Mouse (Mus musculus) regulatory T cell (primary cell): ENCODE data around the gene Abcb4.
"Not testable (repeated sequence)": the region's sequence is repeated elsewhere in the genome, so short reads cannot be mapped to it uniquely, and the experiment has no call there.

Experiments
- in situ Hi-C: fragments of 300-600 bp; cut with MboI, MseI; formaldehyde crosslinking; loops from one replicate; pipeline ENCODE4 v1.15.1; 2025; ENCODE audit warnings: high pct_unique_total_duplicates

Gene Abcb4

DNA sequence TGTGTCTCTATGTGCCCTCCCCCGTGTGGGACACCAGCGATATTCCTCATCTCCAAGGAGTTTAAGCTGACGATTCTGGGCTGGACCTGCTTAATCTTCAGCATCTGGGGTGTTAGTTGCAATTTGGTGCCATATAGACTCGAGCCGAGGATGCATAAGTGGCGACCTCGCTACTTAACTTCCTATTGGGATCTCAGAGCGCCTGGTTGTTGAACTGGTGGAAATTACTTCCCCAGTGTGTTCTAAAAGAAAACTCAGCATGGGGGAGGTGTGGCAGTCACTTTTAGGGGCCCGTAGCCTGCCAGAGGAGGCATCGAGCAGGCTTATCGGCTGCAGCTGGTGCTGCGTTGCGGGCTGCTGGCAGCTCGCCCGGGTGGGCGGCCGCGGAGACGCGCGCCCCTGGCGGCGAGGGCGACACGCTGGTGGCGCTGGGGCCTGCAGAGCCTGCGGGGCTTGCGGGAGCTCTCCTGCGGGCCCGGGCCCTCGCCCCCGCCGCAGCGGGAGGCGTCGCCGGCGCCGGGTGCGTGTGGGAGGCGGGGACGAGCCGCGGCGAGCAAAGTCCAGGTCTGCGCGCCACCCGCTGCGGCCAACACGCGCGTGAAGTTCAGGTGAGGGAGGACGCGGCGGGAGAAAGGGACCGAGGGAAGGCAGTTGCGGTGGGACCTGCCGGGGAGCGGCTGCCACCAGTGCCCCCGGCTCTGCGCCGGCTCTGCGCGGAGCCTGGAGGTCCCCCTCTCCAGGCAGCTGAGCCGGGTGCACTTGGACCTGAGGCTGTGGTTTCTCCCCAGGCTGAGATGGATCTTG, at the start of gene Abcb4:
Abcb4 (plus strand) TSS at position 418 of the 804 bp plus-strand sequence.
- in situ Hi-C loops, result no loop called here

DNA sequence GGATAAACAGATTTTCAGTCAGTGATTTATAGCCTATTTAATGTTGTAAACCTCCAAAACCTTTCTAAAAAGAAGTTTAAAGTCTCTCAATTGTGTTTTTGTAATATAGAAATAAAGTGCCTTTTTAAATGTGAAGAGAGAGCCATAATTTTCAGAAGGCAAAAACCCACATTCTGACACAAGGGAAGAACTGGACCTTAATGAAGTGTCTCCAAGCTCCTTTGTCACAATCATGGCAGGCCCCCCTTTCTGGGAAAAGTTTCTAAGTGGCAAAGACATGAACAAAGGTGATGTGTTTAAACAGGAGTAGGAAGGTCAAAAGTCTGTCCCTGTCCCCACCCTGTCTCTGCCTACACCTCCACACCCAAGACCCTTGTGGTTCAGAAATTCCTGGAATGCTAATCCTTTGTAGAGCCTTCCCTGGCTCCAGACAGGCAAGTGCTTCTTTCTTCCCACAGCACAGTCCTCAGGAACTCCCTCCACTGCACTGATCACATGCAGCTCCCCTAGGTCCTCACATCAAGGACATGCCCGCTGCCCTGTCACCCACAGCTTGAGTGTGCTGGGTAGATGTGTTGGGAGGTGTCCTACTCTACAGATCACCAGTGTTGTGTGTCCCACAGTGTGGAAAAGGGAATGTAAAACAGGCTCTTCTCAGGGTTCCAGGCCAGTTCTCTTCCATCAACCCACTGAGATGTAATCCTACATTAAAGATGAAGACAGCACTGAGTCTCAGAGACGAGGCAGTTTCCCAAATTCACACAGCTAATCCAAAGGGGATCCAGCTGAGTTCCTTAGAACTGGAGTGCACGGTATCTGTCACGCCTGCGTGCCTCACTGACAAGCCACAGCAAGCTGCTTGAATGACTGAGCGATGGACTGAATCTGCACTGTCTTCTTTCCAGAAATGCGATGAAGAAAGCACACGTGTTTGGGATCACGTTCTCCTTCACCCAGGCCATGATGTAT, 44.6 kb upstream of the Abcb4 start:
- in situ Hi-C loops, result not testable (repeated sequence)

DNA sequence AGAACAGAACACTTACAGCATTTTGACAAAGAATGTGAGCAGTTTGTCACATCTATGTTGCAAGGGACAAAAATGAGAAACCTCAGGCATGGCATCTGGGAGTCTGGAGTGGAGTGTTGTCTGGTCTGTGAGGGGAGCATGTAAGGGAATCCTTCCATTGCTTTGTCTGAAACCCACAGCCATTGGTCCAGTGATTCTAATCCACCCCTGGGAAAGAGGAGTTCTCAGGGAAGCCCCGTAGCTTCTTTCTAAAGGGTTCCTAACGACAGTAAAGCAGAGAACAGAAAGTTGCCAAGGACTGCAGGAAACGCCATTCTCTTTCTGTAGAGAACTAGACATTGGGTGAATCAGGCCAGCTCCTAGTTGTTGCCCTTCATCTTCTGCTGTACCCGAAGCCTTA, 42.7 kb upstream of the Abcb4 start:
- in situ Hi-C loops, result no loop called here

DNA sequence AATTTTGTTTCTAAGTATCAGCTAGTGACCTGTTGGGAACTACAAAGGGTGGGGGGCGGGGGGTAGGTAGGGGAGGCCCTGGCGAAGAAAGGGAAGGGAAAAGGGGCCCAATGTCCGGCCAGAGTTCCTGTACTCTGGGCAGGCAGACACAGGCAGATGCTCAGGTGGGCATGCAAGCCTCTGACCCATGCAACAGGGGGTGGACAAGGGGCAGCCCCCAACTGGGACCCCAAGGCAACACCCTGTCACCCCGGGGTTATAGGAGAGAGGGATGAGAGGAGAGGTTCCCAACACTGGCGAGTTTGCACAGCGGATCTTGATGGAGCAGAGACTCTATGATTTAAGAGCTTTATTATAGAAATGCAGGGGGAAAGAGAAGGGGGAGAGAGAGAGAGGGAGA, 36.3 kb upstream of the Abcb4 start:
- in situ Hi-C loops, result no loop called here

DNA sequence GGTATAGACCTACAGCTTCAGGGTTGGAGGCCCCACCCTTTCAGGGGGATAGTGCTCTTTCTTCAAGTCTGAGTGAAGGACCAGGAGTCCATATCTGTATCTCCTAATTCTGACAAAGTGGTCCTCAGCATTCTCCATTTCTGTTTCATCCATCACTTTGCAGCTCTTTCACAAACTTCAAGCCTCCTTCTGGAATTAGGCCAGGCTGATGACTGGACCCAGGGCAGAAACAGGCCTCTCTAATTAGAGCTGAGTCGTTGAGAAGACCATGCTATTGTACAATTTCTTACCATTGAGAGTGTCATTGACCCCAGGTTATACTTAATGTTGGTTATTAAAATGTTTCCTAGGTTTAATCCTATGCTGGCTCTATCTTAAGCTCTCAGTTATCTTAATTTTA, 31.7 kb upstream of the Abcb4 start:
- in situ Hi-C loops, result no loop called here

DNA sequence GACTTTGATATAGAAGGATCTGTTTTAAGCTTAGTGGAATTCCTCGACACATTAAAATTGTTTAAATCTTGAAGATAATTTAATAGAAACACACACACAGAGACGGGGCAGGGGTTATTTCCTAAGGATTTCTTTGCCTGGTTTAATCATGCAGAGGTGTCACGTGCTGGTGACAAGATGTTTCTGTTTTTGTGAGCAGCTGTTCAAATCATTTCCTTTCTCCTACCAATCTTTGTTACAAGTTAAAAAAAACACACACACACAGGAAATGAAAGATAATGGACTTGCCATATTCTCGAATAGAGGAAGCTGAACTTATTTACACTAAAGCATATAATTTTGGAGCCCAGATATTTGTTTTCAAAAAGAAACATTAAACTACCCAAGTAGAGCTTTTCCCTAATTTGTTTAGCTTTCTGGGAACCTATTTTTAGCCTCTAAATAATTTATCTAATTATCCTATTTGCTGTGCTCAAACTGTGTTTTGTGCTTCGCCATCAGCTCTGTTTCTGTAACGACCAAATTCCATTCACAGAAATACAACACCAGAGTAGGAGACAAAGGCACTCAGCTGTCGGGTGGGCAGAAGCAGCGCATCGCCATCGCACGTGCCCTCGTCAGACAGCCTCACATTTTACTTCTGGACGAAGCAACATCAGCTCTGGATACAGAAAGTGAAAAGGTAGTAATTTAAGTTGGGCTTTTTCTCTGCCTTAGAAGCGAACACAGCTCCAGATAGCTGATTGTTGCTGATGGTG, 29.8 kb upstream of the Abcb4 start:
- in situ Hi-C loops, result no loop called here

DNA sequence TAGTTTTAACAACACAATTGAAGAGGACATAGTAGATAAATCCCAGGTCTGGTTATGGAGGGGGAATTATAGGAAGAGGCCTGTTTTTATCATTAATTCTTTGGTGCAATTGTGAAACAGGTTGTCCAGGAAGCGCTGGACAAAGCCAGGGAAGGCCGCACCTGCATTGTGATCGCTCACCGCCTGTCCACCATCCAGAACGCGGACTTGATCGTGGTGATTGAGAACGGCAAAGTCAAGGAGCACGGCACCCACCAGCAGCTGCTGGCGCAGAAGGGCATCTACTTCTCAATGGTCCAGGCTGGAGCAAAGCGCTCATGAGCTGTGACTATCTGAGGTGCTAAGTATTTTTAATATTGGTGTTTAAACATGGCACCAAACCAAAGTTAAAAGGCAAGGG, 27.9 kb upstream of the Abcb4 start:
- in situ Hi-C loops, result not testable (repeated sequence)

DNA sequence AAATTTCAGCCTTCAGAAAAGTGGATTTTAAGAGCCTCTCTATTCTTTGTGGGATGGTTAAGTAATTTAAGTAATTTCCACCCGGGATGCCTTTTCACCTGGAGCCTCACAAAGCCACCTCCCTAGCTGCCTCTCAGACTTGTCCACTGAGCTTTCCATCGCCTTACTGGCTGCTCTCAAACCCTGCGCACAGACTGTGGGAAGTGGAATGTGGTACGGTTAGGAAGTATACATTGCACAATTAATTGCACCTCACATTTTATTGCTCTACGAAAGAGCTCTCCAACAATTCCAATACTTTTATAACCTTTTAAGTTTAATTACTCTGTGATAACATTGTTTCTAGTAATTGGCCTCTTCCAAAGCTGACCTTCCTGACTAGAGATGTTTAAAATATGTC, 27.2 kb upstream of the Abcb4 start:
- in situ Hi-C loops, result no loop called here

DNA sequence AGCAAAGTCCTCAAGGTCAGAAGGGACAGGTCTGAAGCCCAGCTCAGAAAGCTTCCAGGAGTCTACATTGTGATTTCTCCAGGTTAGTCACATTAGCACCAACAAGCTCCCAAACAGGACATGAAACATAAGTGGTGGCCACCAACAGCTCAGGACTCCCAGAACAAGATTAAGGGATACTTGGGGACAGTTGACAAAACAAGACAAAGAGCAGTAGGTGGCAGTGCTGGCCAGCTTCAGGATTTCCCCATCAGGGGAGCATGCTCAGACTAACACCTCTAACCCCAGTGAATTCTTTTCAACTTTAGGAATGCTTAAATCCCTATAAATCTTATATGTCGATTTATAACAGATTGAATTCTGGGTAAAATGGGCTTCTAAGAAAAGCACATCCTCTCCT, 25.5 kb upstream of the Abcb4 start:
- in situ Hi-C loops, result no loop called here

DNA sequence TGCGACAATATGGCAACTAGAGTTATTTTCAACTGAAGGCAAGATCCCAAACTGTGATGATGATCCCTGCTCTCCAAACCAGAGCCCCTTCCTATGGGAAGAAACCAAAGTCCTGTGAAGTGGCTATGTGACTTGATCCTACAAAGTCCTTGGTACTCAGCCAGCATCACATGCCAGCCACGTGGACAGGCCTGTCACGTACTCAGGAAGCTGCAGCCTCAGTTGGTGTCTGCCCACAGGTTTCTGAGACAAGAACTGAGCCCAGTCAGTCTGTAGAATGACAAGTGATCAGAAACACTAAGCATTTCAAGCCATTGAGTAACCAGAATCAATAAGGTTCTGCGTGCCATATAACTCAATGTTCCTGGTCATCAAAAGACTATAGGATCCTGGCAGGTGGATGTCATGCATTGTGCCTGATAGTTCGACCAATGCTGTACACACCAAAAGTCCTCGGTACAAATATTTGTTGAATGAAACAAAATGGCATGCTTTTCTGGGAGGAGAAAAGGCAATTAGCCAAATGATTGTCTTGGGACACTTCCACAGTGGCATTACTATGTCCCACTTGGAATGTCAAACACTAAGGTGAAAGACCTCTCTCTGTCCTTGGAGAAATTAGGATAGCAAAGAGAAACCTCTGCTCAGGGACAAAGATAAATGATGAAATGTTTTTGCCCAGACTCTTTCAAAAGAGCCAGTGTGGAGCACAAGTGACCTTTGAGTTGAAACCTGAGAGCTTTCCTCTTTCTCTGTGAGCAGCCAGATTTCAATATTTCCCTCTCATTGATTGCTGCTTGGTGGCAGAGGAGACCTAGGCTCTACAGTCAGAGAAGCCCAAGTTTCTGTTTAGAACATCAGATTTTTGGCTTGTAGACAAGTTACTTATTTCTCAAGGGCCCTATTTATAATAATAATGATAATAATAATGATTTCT, 20.3 kb upstream of the Abcb4 start:
- in situ Hi-C loops, result no loop called here

DNA sequence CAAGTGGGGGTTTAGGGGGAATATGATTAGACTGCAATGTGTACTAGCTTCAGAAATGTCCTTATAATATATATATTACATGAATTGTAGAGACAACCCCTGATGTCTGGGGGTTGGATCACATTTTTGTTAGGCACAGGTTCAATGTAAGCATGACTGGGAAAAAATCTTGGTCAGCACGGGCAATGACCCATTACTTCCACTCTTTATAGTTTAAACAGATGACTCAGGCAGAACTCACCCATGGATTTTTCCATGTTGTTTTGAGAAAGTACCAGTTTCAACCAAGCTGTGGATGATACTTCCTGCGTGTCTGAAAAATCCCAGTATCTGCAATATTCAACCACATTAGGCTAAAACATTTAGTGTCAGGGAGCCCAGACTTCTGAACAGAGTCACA, 16.4 kb upstream of the Abcb4 start:
- in situ Hi-C loops, result no loop called here

DNA sequence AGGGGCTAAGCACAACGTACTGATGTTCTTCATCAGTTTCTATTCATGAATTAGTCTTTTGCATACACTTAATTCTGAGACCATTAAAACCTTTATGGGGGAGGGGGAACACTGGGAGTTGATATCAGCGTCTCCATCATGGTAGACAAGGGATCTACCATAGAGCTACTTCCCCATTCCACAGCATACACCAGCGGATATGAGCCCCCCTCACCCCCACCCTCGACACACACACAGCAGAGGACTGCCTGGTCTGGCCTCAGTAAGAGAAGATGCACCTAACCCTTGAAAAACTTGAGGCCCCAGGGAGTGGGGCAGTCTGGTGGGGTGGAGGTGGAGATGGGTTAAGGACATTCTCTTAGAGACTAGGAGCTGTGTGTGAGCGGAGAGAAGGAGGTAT, 15.7 kb upstream of the Abcb4 start:
- in situ Hi-C loops, result no loop called here

DNA sequence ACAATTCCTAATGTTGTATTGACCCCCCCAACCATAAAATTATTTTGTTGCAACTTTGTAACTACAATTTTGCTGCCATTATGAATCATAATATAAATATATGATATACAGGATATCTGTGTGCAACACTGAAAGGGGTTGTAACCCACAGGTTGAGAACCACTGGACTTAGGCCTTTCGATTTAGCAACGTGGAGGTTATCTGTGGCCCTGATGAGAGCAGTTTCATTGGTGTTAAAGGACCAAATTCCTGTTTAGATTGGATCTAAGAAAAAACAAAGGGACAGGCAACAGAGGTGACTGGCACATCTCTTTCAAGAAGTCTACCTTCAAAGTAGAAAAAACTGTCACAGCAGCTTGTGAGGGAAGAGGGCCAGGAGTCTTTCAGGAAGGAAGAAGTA, 7.7 kb upstream of the Abcb4 start:
- in situ Hi-C loops, result no loop called here

DNA sequence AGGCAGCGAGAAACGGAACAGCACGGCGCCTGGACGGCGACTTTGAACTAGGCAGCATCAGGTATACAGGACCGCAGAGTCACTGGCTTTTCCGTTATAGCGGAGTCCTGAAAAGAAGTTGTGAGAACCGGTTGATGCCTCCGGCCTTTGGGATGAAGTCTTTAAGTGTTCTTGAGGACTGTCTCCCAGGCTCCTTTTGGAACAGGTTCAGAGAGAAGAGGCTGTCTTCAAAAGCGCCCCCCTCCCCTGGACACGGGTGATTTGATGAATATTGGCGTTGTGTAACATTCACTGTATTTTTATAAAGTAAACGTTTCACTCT, 548 bp downstream of the Abcb4 start:
- in situ Hi-C loops, result no loop called here

DNA sequence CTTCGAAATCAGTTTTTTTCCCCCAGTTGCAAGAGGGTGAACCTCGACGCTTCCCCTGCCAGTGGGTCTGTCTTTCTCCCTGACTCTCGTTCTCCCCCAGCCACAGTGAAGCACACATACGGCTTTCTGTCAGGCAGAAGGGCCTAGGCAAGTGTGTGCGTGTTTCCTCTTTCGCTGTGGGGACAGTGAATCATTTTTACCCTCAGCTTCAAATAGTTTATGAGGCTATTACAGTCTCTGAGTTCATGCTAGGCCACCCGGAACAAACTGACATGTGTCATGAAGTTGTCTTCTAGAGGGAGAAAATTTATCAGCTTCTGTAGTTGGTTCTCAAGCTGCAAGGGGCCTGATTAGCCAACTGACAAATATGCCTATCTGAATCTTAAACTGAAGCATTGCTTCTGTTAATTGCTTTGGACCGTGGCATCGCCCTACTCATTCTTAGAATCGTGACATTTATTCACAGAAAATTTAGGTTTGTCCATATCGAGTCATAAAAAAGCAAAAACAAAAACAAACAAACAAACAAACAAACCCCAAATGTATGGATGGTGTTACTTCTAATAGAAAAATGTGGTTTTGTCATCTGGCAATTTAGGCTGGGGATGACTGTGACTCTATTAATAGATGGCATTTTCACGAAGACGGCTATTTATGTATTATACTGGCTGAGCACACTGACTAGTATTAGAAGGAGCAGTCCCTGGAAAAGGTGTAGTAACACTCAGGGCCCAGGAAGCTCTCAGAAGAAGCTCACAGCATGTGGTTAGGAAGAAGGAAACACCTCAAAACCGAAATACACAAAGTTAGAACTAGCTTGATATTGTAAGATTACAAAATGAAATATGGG, 1.3 kb downstream of the Abcb4 start:
- in situ Hi-C loops, result no loop called here

DNA sequence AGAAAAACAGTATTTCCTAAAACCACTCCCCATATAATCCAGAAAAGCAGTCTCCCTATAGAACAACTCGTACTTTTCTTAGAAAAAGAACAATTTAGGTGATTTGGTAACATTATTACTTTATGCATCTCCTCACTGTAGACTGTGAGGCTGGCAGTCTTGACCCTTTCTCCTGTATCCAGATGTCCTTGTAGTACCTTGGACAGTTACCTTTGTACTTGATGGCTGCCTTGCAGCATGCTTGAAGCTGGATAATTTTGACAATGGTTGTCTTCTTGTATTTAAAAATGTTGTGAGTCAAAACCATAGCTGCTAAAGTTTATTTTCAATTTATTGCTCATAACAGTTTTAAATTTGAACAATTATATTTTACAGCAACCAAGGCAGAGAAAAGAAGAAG, 2.7 kb downstream of the Abcb4 start:
- in situ Hi-C loops, result no loop called here

DNA sequence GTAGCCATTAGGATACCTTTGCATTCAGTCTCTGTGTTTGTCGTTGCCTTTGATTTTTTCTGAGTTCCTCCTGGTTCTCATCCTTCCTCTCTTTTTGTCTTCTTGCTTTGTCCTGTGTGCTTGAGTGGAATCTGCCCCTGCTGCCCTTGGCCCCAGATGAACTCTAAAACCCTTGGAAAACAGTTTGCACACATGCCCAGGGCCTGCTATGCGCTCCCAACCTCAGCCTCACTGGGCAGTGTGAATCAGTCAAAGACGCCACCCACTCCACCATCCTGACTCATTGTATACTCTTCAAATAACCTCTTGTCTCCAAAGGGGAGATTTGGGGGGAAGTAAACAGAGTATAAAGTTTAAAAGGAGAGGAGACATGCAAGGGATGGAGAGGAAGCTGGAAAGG, 4.7 kb downstream of the Abcb4 start:
- in situ Hi-C loops, result no loop called here

DNA sequence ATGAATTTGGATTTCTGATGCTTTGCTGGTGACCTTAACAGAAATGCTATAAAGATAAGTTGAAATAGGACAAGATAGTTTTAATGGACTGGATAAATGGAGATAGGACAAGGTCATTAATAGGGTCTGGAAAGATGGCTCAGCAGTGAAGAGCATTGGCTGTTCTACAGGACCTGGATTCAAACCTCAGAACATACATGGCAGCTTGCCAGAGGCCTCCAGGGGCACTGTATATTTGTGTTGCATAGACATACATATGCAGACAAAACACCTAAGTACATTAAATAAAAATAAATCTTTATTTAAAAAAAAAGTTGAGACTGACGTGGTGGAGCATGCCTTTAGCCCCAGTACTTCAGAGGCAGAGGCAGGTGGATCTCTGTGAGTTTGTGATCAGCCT, 7.5 kb downstream of the Abcb4 start:
- in situ Hi-C loops, result no loop called here

DNA sequence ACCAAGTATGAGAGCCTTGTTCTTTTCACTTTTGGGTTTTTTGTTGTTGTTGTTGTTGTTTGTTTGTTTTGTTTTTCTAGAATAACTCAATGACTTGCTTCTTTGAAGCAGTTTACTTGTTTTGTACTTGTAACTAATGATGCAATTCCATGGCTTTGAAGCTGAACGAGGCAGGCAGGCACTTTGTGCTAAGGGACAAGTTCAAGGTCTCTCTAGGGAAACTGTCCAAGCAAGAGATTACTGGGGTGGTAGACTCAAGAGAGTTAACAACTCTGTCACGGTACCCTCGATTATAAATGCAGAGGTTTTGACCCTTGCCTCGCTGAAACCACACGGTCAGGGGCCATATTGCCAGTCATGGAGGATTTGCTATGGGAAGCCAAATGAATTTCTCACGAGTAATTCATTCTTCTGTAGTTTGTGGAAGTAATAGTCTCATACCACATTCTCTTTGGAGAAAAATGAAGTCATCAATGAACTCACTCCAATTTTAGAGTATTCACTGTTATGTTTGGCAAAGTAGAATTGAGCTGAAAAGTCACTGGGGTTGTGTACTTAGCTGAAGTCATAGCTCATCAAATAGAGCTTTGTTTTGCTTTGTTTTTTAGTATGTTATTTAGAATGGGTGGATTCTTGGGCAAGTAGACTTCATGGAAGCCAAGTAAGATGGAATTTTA, 8.8 kb downstream of the Abcb4 start:
- in situ Hi-C loops, result no loop called here

DNA sequence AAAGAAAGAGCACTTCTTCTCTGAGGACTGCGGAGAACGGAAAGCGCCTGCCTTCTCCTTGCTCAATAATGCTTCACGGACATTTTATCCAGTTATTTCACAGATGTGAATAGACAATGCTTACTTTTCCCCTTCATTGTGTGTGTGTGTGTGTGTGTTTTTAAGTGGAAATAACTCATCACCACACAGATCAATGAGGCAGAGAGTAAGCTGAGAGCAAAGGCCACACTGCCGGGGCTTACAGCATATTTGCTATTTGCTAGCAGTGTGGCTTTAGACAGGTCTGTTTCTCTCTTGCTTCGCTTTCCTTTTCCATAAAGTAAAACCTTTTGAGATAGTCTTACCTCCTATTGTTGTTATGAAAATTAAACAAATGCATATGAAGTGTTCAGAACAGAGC, 11.0 kb downstream of the Abcb4 start:
- in situ Hi-C loops, result no loop called here
